In genomic region chr2:11210241-11210916, GRCm38 (mm10) we compare ENCODE assay signal across 14 mouse cellular contexts. TPM values are rescaled to one million over a fixed set of nuclear protein-coding genes. Genes with fewer than 3 reads are reported as not detected.
DNase-seq lines count a peak whose midpoint lies in the region; ATAC-seq and TF ChIP-seq lines count a peak whose summit lies in the region.
"Had no signal": no experiment of that assay in that cellular context is flagged by ENCODE, and none has a peak within 500 bp of the region (broad histone marks: within the 10 kb centered on the region; RNA-seq: fewer than 3 reads in every experiment).

No protein-coding gene starts in this region.

- no peaks in the 10 kb centered on the region for H3K36me3 ChIP-seq in neural tube, embryonic 13.5 days
- H3K36me3 ChIP-seq in forebrain, postnatal 0 days (ENCODE audit: insufficient read depth): no peaks in the 10 kb centered on the region
- H3K36me3 ChIP-seq: limb, embryonic 13.5 days had no signal

- H3K4me2 ChIP-seq in neural tube, embryonic 13.5 days: no peak overlapping the region
- no peak overlapping the region for H3K4me2 ChIP-seq in forebrain, postnatal 0 days (ENCODE audit: low read depth)
- H3K4me2 ChIP-seq: limb, embryonic 13.5 days had no signal

- H3K4me3 ChIP-seq in neural tube, embryonic 13.5 days: no peak overlapping the region
- H3K4me3 ChIP-seq in forebrain, postnatal 0 days (ENCODE audit: low read depth, low read length): no peak overlapping the region
- H3K4me3 ChIP-seq: limb, embryonic 13.5 days had no signal

- DNase-seq in neural tube, embryonic 10.5 days (ENCODE audit: extremely low spot score, low spot score): no peak
- peak; percentile 3 for DNase-seq in forebrain, postnatal 0 days
- peak; percentile 56 for DNase-seq in retina, postnatal 1 day
- no peak for DNase-seq in left cerebral cortex, postnatal 36 days (ENCODE audit: low spot score in 2 of 2)
- no peak for DNase-seq in adrenal gland, postnatal 4 days (ENCODE audit: low spot score in 2 of 2)
- no peak for DNase-seq in lung, postnatal 4 days
- DNase-seq: adrenal gland, postnatal 10 days; gastrocnemius, postnatal 36 days; kidney, postnatal 10 days; lung, postnatal 14 days had no signal

- no peaks in the 10 kb centered on the region for H3K9me3 ChIP-seq in neural tube, embryonic 13.5 days
- H3K9me3 ChIP-seq in forebrain, postnatal 0 days (ENCODE audit: low read length): no peaks in the 10 kb centered on the region
- H3K9me3 ChIP-seq: limb, embryonic 13.5 days had no signal

- H3K9ac ChIP-seq in neural tube, embryonic 13.5 days: no peak overlapping the region
- H3K9ac ChIP-seq in forebrain, postnatal 0 days: no peak overlapping the region
- H3K9ac ChIP-seq: limb, embryonic 13.5 days had no signal

- intact Hi-C loops in left cerebral cortex, postnatal 36 days (cut with DNase I): no loop called here

- peak; percentile 62; the same call in 1 of the 2 replicates for ATAC-seq in neural tube, embryonic 13.5 days (ENCODE audit: low read depth)
- ATAC-seq in forebrain, postnatal 0 days: peak; percentile 48; the same call in 1 of the 2 replicates
- ATAC-seq in megakaryocyte, adult 5-6 weeks (ENCODE audit: poor library complexity, severe bottlenecking): 0 out of 2 replicates have a peak, but pooled peaks have one; percentile 16

- peak overlapping the region; percentile 69 for H3K27ac ChIP-seq in neural tube, embryonic 13.5 days (replicated peaks)
- no peak overlapping the region for H3K27ac ChIP-seq in forebrain, postnatal 0 days (ENCODE audit: low read depth, low read length)
- H3K27ac ChIP-seq: limb, embryonic 13.5 days had no signal

- TF ChIP-seq CTCF in forebrain, postnatal 0 days (IDR thresholded peaks at IDR 0.05; ENCODE audit: low read depth): no peak

- no peaks in the 10 kb centered on the region for H3K27me3 ChIP-seq in neural tube, embryonic 13.5 days
- no peaks in the 10 kb centered on the region for H3K27me3 ChIP-seq in forebrain, postnatal 0 days (ENCODE audit: insufficient read depth, low read length)
- H3K27me3 ChIP-seq: CH12.LX; limb, embryonic 13.5 days had no signal

- 64% methylated on average over 8 of the region's 8 CpGs for WGBS in neural tube, embryonic 13.5 days
- WGBS in forebrain, postnatal 0 days: 52% methylated on average over 8 of the region's 8 CpGs

- peaks cover 11% of the 10 kb centered on the region for H3K4me1 ChIP-seq in neural tube, embryonic 13.5 days (replicated peaks)
- H3K4me1 ChIP-seq in forebrain, postnatal 0 days (ENCODE audit: insufficient read depth): no peaks in the 10 kb centered on the region
- H3K4me1 ChIP-seq: limb, embryonic 13.5 days had no signal

RNA-seq across cellular contexts. Expression of gene Prkcq, which starts 38.5 kb away (rescaled TPM):
- 9.4 and 10.5 TPM in 2 replicates for polyA plus RNA-seq in neural tube, embryonic 13.5 days (2015; fragmentation: Nextera tagmentation; extraction: Ambion mirVana)
- 4.3 and 4.8 TPM in 2 replicates for total RNA-seq in forebrain, postnatal 0 days (2014; rRNA removed)
- polyA plus RNA-seq in forebrain, postnatal 0 days (2015; fragmentation: Nextera tagmentation; extraction: Ambion mirVana): 3.2 and 5.2 TPM in 2 replicates
- 3.2 and 4.3 TPM in 2 replicates for total RNA-seq in megakaryocyte, adult 5-6 weeks (2015)
- total RNA-seq in megakaryocyte, adult 5-6 weeks (2017): 3.5 and 3.9 TPM in 2 replicates
- total RNA-seq in left cerebral cortex, postnatal 36 days (2021): 1 to 10 TPM; 8.1 to 9.5 TPM
- total RNA-seq in adrenal gland, postnatal 4 days (2021): 1 to 10 TPM; 3.2 to 3.4 TPM
- total RNA-seq: CH12.LX had no signal

Comparison
In these comparisons a context has a peak if more than half of its experiments do, and no peak if none do; other contexts are left out.
1. DNase-seq: peak in forebrain, postnatal 0 days (single experiment) and retina, postnatal 1 day (single experiment); none in neural tube, embryonic 10.5 days (single experiment), left cerebral cortex, postnatal 36 days (0 of 2), adrenal gland, postnatal 4 days (0 of 2) and lung, postnatal 4 days (0 of 2).
2. Peak in every context shown above with its lines, with median percentiles within 50 percentile points of each other: ATAC-seq.